Mouse (Mus musculus) liver, adult 2 months (tissue): ENCODE data around the gene Mdh2.

Experiments
- CTCF ChIP-seq: fragments of 200-500 bp; IDR thresholded peaks from 2 replicates; pipeline ENCODE4 v1.5.1; 2011; ENCODE audit warnings: low read depth, low read length, control low read depth
- POLR2A ChIP-seq: fragments of 200-500 bp; IDR thresholded peaks from 2 replicates; pipeline ENCODE4 v1.6.1; 2011; ENCODE audit warnings: low read length, control low read depth; ENCODE audit not compliant: insufficient read depth; ENCODE audit errors: extremely low read depth

DNA sequence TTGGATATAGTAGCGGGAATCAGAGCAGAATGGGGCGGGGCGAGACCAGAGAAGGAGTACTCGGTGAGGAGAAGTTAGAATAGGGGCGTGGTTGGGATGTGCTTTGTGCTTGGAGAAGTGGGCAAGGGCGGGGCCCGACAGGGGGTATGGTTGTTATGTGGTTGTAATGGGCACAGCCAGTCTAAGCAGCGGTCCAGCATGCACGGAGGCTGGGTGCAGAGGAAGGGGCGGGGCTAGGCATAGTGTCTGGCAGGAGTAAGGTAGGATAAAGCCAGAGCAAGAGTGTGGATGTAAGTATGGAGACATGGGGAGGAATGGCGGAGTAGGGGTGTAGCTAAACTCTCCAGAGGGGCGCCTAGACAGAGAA is 57.2 kb downstream of the Mdh2 start:
- TF ChIP-seq CTCF (no peak), POLR2A (no peak)
